Mouse (Mus musculus): ENCODE measurements around the gene Tpk1. TPM values are rescaled to one million over a fixed set of nuclear protein-coding genes. Genes with fewer than 3 reads are reported as not detected.
A peak's percentile ranks its signal among the peaks of the same experiment; 100 is the strongest.

Gene Tpk1
- 8.3 and 8.9 TPM in 2 replicates for polyA plus RNA-seq (2015; fragmentation: Nextera tagmentation; extraction: Ambion mirVana)

- Histone ChIP-seq H3K9ac (peak within 1 kb of the TSS; percentile 47), H3K36me3 (no peaks in the 10 kb centered on the region), H3K27me3 (no peaks in the 10 kb centered on the region), H3K4me1 (no peaks in the 10 kb centered on the region), H3K27ac (replicated peaks) (peak within 1 kb of the TSS; percentile 91), H3K4me2 (replicated peaks) (peak within 1 kb of the TSS; percentile 61), H3K4me3 (replicated peaks) (peak within 1 kb of the TSS; percentile 51), H3K9me3 (replicated peaks) (no peaks in the 10 kb centered on the region)
- ATAC-seq (ENCODE audit: insufficient number of reproducible peaks, low FRiP score, low TSS enrichment, low read depth): peak; percentile 96
- WGBS: under 1% methylated on average over 63 of the region's 63 CpGs
These were observed at the start of gene Tpk1 for GRCm38 (mm10) chr6:43665677-43666546. TSS of gene Tpk1 (minus strand) at chr6:43666278.

GRCm38 (mm10) chr6:43702810-43703614 lies 36.9 kb upstream of the Tpk1 start:
- Histone ChIP-seq H3K27ac (replicated peaks) (no peak overlapping the region), H3K36me3 (no peaks in the 10 kb centered on the region), H3K9ac (no peak overlapping the region), H3K4me1 (no peaks in the 10 kb centered on the region), H3K9me3 (replicated peaks) (no peaks in the 10 kb centered on the region), H3K4me2 (replicated peaks) (no peak overlapping the region), H3K4me3 (replicated peaks) (no peak overlapping the region), H3K27me3 (no peaks in the 10 kb centered on the region)
- 70% methylated on average over 6 of the region's 6 CpGs for WGBS
- ATAC-seq (ENCODE audit: insufficient number of reproducible peaks, low FRiP score, low TSS enrichment, low read depth): no peak

GRCm38 (mm10) chr6:43691863-43692262 lies 25.8 kb upstream of the Tpk1 start:
- no peaks in the 10 kb centered on the region for H3K36me3 ChIP-seq
- no peaks in the 10 kb centered on the region for H3K9me3 ChIP-seq (replicated peaks)
- no peak overlapping the region for H3K27ac ChIP-seq (replicated peaks)
- 52% methylated on average over 1 of the region's 1 CpGs for WGBS
- no peak overlapping the region for H3K4me3 ChIP-seq (replicated peaks)
- no peak overlapping the region for H3K9ac ChIP-seq
- H3K27me3 ChIP-seq: no peaks in the 10 kb centered on the region
- H3K4me1 ChIP-seq: no peaks in the 10 kb centered on the region
- H3K4me2 ChIP-seq (replicated peaks): no peak overlapping the region
- no peak for ATAC-seq (ENCODE audit: insufficient number of reproducible peaks, low FRiP score, low TSS enrichment, low read depth)

- no peak for ATAC-seq (ENCODE audit: insufficient number of reproducible peaks, low FRiP score, low TSS enrichment, low read depth)
- Histone ChIP-seq H3K4me3 (replicated peaks) (no peak overlapping the region), H3K27me3 (no peaks in the 10 kb centered on the region), H3K4me1 (no peaks in the 10 kb centered on the region), H3K9me3 (replicated peaks) (no peaks in the 10 kb centered on the region), H3K36me3 (no peaks in the 10 kb centered on the region), H3K27ac (replicated peaks) (no peak overlapping the region), H3K4me2 (replicated peaks) (no peak overlapping the region), H3K9ac (no peak overlapping the region)
- WGBS: 42% methylated on average over 2 of the region's 2 CpGs
These were observed 19.9 kb upstream of the Tpk1 start for GRCm38 (mm10) chr6:43685985-43686384.

- WGBS: 63% methylated on average over 2 of the region's 2 CpGs
- Histone ChIP-seq H3K27ac (replicated peaks) (no peak overlapping the region), H3K4me2 (replicated peaks) (no peak overlapping the region), H3K9me3 (replicated peaks) (no peaks in the 10 kb centered on the region), H3K9ac (no peak overlapping the region), H3K27me3 (no peaks in the 10 kb centered on the region), H3K4me1 (no peaks in the 10 kb centered on the region), H3K36me3 (no peaks in the 10 kb centered on the region), H3K4me3 (replicated peaks) (no peak overlapping the region)
- no peak for ATAC-seq (ENCODE audit: insufficient number of reproducible peaks, low FRiP score, low TSS enrichment, low read depth)
These were observed 16.5 kb upstream of the Tpk1 start for GRCm38 (mm10) chr6:43682535-43682934.

GRCm38 (mm10) chr6:43678689-43679212 lies 12.7 kb upstream of the Tpk1 start:
- H3K9me3 ChIP-seq (replicated peaks): no peaks in the 10 kb centered on the region
- no peak for ATAC-seq (ENCODE audit: insufficient number of reproducible peaks, low FRiP score, low TSS enrichment, low read depth)

GRCm38 (mm10) chr6:43677566-43677965 lies 11.5 kb upstream of the Tpk1 start:
- Histone ChIP-seq H3K36me3 (no peaks in the 10 kb centered on the region), H3K27me3 (no peaks in the 10 kb centered on the region), H3K4me3 (replicated peaks) (no peak overlapping the region), H3K9ac (no peak overlapping the region), H3K27ac (replicated peaks) (no peak overlapping the region), H3K4me2 (replicated peaks) (no peak overlapping the region), H3K9me3 (replicated peaks) (no peaks in the 10 kb centered on the region), H3K4me1 (no peaks in the 10 kb centered on the region)
- 76% methylated on average over 3 of the region's 3 CpGs for WGBS
- ATAC-seq (ENCODE audit: insufficient number of reproducible peaks, low FRiP score, low TSS enrichment, low read depth): no peak

More at GRCm38 (mm10) chr6:43678689-43679212, 12.7 kb upstream of the Tpk1 start:
- Histone ChIP-seq H3K9ac (no peak overlapping the region), H3K4me2 (replicated peaks) (no peak overlapping the region), H3K27ac (replicated peaks) (no peak overlapping the region), H3K36me3 (no peaks in the 10 kb centered on the region), H3K4me3 (replicated peaks) (no peak overlapping the region), H3K27me3 (no peaks in the 10 kb centered on the region), H3K4me1 (no peaks in the 10 kb centered on the region)
- 92% methylated on average over 2 of the region's 2 CpGs for WGBS

- 58% methylated on average over 3 of the region's 3 CpGs for WGBS
- H3K4me2 ChIP-seq (replicated peaks): no peak overlapping the region
- no peaks in the 10 kb centered on the region for H3K36me3 ChIP-seq
These were observed 10.1 kb upstream of the Tpk1 start for GRCm38 (mm10) chr6:43676139-43676538.

GRCm38 (mm10) chr6:43674986-43675760 lies 9.1 kb upstream of the Tpk1 start:
- no peak overlapping the region for H3K4me3 ChIP-seq (replicated peaks)
- no peaks in the 10 kb centered on the region for H3K4me1 ChIP-seq
- no peaks in the 10 kb centered on the region for H3K9me3 ChIP-seq (replicated peaks)
- H3K27ac ChIP-seq (replicated peaks): no peak overlapping the region
- no peaks in the 10 kb centered on the region for H3K36me3 ChIP-seq
- H3K27me3 ChIP-seq: no peaks in the 10 kb centered on the region
- WGBS: 65% methylated on average over 3 of the region's 3 CpGs
- no peak for ATAC-seq (ENCODE audit: insufficient number of reproducible peaks, low FRiP score, low TSS enrichment, low read depth)
- no peak overlapping the region for H3K9ac ChIP-seq
- no peak overlapping the region for H3K4me2 ChIP-seq (replicated peaks)

More at GRCm38 (mm10) chr6:43676139-43676538, 10.1 kb upstream of the Tpk1 start:
- no peak overlapping the region for H3K9ac ChIP-seq
- no peaks in the 10 kb centered on the region for H3K27me3 ChIP-seq
- no peaks in the 10 kb centered on the region for H3K9me3 ChIP-seq (replicated peaks)
- H3K27ac ChIP-seq (replicated peaks): no peak overlapping the region
- no peaks in the 10 kb centered on the region for H3K4me1 ChIP-seq
- no peak for ATAC-seq (ENCODE audit: insufficient number of reproducible peaks, low FRiP score, low TSS enrichment, low read depth)
- H3K4me3 ChIP-seq (replicated peaks): no peak overlapping the region

GRCm38 (mm10) chr6:43670939-43671338 lies 4.9 kb upstream of the Tpk1 start:
- H3K36me3 ChIP-seq: no peaks in the 10 kb centered on the region
- no peak for ATAC-seq (ENCODE audit: insufficient number of reproducible peaks, low FRiP score, low TSS enrichment, low read depth)
- no peaks in the 10 kb centered on the region for H3K27me3 ChIP-seq
- no peak overlapping the region for H3K4me3 ChIP-seq (replicated peaks)
- no peak overlapping the region for H3K9ac ChIP-seq
- H3K4me2 ChIP-seq (replicated peaks): no peak overlapping the region
- no peaks in the 10 kb centered on the region for H3K9me3 ChIP-seq (replicated peaks)
- no peak overlapping the region for H3K27ac ChIP-seq (replicated peaks)
- no peaks in the 10 kb centered on the region for H3K4me1 ChIP-seq
- 75% methylated on average over 2 of the region's 2 CpGs for whole genome bisulfite sequencing

- H3K27me3 ChIP-seq: no peaks in the 10 kb centered on the region
- WGBS: 83% methylated on average over 2 of the region's 2 CpGs
- no peaks in the 10 kb centered on the region for H3K36me3 ChIP-seq
- H3K9me3 ChIP-seq (replicated peaks): no peaks in the 10 kb centered on the region
- no peak for ATAC-seq (ENCODE audit: insufficient number of reproducible peaks, low FRiP score, low TSS enrichment, low read depth)
- H3K4me3 ChIP-seq (replicated peaks): no peak overlapping the region
- H3K9ac ChIP-seq: no peak overlapping the region
- no peak overlapping the region for H3K27ac ChIP-seq (replicated peaks)
- H3K4me1 ChIP-seq: no peaks in the 10 kb centered on the region
- no peak overlapping the region for H3K4me2 ChIP-seq (replicated peaks)
These were observed 1.6 kb upstream of the Tpk1 start for GRCm38 (mm10) chr6:43667681-43668080.

Data from embryonic facial prominence, embryonic 15.5 days (tissue).